Mouse (Mus musculus): Measurements from ENCODE around the gene Prr14. TPM values are rescaled to one million over a fixed set of nuclear protein-coding genes. Genes with fewer than 3 reads are reported as not detected.
A peak's percentile ranks its signal among the peaks of the same experiment; 100 is the strongest.
"Not testable (repeated sequence)": the region's sequence is repeated elsewhere in the genome, so short reads cannot be mapped to it uniquely, and the experiment has no call there.

The Prr14 gene
- total RNA-seq, 2 experiments from 2014 or later, result 16.5 to 19.4 TPM

DNA sequence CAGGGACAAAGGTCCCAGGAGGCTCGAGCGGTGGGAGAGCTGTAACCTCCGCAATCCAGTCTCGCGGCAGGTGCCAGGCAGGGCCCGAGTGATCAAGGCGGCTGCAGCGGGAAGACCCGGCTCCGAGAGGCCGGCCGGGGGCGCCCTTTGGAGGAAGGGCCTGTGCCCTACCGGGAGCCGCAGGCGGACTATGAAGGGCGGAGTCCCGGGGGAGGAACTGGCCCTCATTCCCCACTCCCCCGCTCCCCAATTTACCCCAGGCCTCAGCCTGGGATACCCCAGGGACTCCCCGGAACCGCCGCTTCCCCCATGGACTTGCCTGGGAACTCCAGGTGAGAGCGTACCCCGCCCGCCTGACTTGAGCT lies 12.2 kb downstream of the Prr14 start:
- no peak for DNase-seq (ENCODE audit: low spot score)

DNA sequence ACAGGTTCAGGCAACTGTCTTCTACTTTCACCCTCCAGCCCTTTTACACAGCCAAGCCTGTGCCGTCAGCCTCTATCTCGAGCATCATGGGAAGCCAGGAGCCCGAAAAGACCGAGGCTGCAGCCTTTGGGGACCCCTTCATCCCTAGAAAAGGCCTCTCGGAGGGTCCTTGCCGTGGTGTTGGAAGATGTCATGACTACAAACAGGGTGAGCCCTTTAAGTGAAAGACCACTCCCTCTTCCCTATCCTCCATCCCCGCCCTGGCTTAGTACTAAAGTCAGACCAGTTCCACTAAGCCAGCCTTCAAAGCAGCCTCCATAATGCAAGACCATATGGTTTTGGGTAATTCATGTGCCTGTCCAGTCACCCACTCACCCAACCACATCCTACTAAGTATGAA lies 12.6 kb downstream of the Prr14 start:
- DNase-seq (ENCODE audit: low spot score), result no peak

DNA sequence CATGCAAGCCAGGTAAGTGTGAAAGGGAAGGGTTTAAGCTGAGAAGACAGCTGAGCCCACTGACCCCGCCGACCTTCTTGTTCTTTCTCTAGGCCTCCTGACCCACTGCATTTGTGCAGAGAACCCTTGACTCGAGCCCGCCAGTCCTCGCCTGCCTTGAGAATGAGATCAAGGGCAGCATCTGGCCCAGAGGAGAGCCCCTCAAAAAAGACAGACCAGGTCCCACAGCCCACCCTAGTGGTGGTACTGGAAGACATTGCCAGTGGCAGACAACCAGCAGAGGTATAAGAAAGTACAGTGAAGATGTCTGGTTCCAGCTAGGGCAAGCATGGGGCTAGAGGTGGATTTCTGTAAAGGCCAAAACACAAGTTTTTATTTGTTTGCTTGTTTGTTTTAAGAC lies 14.3 kb downstream of the Prr14 start:
- DNase-seq (ENCODE audit: low spot score), result no peak

DNA sequence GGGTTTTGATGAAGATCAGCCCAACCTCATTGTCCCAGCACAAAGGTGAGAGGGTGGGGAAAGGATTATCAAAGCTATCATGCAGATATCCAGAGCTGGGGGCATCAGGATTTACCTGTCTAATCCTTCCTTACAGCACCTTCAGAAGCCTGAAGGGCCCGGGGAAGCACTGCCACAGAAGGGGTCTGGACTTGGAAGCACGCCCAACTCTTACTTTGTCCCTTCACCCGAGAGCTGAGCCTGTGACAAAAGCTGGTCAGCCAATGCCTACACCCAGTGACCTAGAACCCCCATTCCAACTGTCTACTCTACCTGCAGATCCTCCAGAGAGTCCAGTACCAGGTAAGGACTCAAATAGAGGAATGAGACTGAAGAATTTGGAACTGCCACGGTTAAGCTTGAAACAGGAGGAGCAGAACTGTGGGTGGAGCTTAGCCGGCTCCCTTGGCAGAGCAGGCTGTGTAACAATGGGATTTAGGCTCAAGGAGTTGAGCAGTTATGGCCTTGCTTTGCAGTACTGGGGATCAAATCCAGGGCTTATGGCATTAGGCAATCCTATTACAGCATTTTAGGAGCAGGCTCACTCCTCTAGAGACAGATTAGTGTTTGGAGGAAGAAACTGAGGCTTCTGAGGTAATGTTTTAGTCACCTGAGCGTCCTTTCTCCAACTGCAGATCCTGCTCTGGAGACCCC lies 15.1 kb downstream of the Prr14 start:
- DNase-seq (ENCODE audit: low spot score), result no peak

DNA sequence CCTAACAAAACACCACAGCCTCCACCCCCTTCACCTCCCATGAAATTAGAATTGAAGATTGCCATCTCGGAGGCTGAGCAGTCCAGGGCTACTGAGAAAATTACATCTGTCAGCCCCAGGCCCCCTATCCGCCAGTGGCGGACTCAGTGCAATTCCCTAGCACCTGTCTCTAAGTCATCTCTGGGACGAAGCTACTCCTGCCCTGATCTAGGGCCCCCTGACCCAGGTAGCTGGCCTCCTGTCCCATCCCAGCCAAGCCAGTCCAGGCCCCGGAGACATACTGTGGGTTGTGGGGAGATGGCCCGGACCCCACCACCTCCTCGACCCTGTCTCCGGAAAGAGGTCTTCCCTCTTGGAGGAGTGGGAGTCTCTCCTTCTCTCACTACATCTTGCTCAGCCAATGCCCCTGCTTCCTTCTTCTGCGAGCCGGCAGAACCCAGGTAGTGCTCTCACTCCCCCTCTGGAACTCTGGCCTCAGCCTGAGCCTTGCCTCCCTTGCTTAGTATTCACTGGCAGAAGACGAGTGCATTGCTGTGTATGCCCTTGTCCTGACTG lies 15.9 kb downstream of the Prr14 start:
- DNase-seq (ENCODE audit: low spot score), result no peak

DNA sequence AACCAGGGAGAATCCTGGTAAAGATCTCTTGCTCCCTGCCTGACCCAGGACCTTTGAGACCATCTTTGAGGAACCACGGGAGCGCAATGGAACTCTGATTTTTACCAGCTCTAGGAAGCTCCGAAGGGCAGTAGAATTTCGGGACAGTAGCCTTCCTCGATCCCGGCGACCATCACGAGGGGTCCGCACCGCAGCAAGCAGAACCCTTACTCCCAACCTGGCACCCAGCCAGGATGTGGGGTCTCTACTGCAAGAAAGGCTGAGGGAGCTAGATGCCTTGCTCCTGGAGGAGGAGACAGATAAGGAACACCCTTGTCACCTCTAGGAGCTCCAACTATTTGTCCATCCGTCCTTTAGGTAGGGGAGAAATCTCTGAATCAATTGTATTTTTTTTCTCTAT lies 16.9 kb downstream of the Prr14 start:
- DNase-seq (ENCODE audit: low spot score), result no peak

DNA sequence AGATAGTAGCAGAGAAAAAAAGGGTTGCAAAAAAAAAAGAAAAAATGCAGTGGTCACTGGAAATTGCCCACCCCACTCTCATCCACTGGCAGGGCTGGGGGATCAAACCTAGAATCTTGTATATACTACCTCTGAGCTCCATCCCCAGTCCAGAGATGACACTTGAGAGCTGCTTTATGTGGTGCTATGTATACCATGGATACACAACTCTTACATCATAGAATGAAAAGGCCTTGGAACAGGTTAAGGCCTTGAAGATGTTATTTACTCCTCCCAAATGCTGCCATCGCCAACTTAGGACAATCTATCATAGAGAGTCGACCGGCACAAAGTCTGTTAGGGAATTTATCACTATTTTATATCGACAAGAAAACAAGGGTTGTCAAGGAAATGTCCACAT lies 17.4 kb downstream of the Prr14 start:
- DNase-seq (ENCODE audit: low spot score), result no peak

DNA sequence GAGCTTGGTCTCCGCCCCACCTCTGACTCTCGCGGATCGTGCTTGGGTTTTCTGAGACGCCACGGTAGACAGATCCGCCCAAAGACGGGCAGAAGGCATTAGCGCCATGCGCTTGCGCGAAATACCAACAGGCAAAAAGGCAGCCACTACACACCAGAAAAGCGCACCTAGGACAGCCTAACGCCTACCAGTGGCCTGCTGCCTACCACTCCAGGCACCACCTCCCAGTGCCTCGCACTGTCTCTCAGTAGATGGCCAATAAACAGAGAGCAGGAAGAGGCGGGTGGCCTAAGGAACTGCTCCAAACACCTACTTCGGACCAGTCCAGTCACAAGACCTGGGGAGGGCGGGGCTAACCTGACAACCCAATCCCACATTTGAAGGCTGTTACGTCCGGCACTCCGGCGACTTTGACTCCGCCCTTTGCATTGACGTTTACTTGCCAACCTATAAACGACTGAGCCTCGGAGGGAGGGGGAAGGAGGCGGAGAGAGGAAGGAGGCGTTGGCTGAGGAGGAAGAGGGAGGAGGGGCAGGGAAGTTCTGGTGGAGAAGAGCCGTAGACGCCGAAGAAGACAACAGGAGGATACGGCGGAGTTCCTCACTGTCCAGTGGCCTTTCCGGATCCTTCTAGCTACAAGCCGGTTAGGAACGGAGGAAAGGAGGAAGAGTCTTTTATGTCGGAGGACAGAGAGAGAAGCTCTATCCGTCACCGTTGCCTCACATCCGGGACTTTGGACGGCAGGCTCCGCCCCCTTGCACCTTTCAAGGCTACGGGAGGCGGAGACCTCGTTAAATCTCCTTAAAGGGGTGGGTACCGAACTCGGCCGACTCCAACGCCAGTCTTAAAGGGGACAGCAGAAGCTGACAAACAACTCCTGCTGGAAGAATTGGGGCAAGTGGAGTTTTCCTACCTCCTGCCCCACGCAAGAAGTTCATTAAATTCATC lies 18.6 kb downstream of the Prr14 start:
- peak; percentile 100 for DNase-seq (ENCODE audit: low spot score)

DNA sequence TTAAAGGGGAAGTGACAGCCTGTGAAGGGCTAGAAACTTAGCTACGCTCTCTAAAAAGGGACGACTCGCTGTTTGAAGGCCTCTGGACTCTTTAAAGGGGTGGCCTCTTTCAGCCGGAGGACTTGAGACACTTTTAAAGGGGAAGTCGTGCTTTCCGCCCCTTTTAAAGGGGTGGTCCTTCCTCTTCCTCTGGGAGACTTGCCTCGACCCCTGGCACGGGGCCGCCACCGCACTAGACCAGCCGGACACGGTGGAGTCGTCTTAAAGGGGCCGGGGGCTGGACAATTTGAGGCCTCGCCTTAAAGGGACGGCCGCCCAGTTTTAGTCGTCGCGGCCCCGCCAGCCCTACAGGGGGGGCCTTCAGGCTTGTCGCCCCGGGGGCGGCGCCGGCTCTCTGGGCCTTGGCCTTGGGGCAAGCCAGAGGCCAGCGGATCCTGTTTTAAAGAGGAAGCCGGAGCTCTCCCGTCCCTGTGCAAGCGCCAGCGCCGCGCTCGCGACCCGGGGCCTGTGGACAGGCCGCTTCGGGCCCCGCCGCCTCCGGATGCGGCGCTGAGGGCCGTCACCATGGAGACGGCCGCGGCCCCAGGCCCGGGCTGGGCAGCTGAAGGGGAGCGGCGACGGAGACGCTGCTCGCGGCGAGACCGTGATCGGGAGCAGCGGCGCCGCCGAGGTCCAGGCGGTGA lies 19.4 kb downstream of the Prr14 start, which contains the start of gene Fbrs:
Gene Fbrs, plus strand, starts transcription at position 565 of the 683 bp plus-strand sequence.
- peak; percentile 98 for DNase-seq (ENCODE audit: low spot score)

DNA sequence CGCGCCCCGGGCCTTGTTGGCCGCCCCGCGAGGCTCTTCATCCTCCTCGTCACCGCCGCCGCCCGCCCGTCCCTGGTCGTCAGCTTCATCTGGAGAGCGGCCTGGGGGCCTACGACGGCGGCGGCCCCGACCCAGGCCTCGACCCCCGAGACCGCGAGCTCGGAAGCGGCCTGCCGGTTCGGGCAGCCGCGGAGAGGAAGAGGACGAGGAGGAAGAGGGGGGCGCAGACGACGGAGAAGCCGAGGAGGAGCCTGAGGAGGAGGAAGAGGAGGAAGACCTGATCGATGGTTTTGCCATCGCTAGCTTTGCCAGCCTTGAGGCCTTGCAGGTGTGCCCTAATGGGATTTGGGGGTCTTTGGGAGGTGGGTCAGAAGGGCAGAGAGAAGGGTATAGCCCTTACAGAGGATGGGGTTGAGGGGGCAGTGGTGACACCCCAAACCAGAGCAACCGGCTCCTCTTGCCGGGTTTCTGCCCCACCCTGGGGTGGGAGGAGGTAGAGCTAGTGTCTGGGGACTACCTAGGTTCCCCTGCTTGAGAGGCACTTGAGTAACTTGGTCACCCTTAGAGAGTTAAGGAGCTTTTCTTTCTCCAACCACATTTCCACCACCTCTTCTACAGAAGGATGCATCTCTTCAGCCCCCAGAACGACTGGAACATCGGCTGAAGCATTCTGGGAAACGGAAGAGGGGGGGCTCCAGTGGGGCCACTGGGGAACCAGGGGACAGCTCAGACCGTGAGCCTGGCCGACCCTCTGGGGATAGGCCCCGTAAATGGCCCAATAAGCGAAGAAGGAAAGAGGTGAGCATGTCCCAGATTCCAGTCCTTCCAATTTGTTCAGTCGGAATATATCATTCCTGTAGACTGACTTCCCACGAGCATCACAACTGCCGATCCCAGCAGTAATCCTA lies 20.2 kb downstream of the Prr14 start:
- DNase-seq (ENCODE audit: low spot score), result peak; percentile 21

DNA sequence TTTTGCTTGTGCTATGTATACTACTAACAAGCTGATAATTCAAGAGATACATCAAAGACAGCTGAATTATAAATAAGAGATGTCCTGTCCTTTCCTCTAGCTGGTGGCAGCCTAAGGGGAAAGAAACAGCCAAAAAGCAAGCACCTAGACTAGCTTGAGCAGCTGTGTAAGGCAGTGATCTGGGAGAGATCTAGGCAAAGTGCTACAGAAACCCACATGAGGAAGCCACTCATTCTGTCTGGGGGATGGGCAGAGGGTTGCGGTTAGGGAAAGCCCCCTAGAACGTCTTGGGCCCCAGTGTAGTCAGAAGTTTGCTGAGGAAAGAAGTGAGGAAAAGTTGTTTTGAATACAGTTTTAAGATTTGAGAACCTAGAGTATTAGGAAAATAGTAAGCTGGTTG lies 20.9 kb downstream of the Prr14 start:
- no peak for DNase-seq (ENCODE audit: low spot score)

DNA sequence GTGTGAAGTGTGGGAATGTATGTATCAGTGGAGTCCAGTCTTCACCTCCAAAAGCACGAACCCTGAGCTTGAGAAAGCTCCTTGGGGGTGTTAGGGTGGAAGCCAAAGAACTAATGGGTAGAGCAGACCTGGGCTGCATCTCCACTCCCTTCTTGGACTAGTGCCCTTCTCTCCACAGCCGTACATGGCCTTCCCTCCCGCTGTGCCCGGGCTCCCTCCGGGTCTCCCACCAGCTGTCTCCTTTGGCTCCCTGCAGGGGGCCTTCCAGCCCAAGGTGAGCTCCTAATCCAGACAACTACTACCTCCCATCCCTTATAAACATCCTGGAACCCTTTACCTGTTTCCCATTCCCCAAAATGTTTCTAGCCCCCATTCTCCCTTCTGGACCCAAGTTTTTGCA lies 26.0 kb downstream of the Prr14 start:
- no peak for DNase-seq (ENCODE audit: low spot score)

DNA sequence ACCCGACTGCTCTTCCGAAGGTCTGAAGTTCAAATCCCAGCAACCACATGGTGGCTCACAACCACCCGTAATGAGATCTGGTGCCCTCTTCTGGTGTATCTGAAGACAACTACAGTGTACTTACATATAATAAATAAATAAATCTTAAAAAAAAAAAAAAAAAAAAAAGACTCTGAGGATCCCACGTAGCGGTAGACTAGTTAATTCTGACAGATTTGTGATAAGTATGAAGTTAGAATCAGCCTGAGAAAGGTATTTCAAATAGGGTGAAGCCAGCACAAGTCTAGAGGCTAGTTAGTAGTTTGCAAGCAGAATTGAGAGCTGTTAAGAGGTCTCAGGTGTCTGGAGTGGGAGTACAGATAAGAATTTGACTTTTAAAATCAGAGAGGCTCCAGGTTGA lies 29.0 kb downstream of the Prr14 start:
- DNase-seq (ENCODE audit: low spot score), result not testable (repeated sequence)

DNA sequence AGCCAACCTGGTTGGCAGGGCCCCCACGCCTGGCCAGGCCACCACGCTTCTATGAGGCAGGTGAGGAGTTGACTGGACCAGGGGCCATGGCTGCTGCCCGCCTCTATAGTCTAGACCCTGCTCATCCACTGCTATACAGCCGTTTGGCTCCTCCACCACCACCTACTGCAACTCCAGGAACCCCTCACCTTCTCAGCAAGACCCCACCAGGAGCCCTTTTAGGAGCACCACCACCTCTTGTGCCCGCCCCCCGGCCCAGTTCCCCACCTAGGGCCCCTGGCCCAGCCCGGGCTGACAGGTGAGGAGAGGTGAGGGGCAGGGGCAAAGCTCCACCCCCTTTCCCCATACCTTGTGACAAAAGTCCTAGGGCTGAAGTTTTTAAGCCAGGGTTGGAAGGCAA lies 30.6 kb downstream of the Prr14 start:
- DNase-seq (ENCODE audit: low spot score), result no peak

DNA sequence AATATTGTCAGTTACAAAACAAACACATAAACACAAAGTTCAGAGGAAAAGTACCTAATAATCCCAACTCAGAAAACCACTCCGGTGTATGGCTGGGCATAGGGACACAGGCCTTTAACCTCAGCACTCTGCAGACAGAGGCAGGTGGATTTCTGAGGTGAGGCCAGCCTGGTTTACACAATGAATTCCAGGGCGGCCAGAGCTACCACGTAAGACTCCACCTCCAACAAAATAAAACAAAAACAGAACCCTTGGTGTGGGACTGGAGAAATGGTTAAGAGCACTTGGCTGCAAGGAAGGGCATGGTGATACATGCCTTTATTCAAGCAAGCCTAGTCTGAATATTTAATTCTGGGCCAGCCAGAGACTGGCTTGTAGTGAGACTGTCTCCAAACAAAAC lies 32.4 kb downstream of the Prr14 start:
- no peak for DNase-seq (ENCODE audit: low spot score)

DNA sequence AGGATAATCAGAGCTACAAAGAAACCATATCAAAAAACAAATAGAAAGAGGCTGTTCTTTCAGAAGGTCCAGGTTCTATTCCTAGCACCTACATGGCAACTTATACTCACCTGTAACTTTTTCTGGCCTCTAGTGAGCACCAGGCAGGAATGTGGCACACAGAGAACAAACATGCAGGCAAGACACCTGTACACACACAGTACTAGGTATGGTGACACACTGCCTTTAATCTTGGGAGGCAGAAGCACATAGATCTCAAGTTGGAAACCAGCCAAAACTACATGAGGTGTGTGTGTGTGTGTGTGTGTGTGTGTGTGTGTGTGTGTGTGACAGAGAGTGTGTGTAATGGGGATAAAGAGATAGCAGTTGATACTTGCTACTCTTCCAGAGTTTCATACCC lies 35.2 kb downstream of the Prr14 start:
- DNase-seq (ENCODE audit: low spot score), result no peak

DNA sequence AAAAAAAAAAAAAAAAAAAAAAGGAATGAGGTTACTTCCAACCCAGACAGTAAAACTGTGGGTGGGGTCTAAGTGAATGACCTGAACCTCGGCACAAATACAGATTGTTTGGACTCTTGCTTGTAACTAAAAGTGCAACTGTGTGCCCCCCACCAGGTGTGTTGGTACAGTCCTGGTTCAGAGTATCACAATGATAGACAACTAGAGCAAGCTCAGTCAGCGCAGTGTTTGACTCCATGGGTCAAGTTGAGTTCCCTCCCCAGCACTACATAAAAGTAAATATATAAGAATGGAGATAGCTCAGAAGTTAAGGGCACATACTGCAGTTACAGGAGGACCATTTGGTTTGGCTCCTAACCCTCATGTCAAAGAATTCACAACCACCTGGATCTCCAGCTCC lies 38.0 kb downstream of the Prr14 start:
- DNase-seq (ENCODE audit: low spot score), result no peak

DNA sequence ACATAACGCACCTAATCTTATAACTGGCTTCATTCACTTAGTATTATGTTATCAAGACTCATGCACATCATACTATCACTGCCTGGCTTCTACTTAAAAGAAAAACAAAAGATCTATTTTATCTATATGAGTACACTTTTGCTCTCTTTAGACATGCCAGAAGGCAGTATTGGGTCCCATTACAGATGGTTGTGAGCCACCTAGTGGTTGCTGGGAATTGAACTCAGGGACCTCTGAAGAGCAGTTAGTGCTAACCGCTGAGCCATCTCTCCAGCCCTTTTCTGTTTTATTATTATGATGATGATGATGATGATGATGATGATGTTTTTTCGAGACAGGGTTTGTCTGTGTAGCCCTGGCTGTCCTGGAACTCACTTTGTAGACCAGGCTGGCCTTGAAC lies 39.0 kb downstream of the Prr14 start:
- DNase-seq (ENCODE audit: low spot score), result no peak

DNA sequence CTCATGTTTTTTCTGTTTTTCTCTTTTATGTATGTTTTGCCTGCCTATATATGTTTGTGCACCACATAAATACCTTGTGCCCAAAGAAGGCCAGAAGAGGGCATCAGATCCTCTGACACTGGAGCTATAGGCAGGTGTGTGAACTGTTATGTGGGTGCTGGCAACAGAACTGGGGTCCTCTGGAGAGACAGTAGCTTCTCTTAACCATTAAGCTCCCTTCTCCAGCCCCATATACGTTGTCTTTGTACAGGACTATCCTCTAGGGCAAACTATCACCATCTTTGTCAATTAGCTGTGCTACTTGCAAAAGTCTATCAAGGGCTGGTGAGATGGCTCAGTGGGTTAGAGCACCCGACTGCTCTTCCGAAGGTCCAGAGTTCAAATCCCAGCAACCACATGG lies 48.9 kb downstream of the Prr14 start:
- DNase-seq (ENCODE audit: low spot score), result no peak

DNA sequence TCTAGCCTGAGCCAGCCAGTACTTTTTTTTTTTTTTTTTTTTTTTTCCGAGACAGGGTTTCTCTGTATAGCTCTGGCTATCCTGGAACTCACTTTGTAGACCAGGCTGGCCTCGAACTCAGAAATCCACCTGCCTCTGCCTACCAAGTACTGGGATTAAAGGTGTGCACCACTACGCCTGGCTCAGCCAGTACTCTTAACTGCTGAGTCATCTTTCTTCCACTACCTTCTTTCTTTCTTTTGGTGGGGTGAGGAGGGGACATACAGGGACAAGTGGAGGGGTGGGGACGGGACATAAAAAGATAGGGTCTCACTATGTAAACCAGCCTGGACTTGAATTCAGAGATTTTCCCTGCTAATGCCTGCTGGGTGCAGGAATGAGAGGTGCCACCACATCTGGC lies 50.4 kb downstream of the Prr14 start:
- not testable (repeated sequence) for DNase-seq (ENCODE audit: low spot score)

DNA sequence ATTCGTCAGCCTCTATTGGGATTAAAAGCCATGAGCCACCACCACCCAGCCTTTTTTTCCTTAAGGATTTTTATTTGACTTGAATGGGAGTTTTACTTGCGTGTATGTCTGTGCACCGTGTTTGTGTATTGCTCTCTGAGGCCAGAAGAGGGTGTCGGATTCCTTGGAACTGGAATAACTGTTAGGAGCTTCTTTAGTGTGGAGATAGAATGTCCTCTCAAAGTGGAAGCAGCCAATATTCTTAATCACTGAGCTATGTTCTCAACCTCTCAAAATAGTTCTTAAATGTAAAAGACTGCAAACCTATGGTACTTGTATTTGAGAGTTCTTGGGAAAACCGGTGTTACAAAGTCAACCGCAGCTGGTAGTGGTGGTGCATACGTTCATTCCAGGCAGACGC lies 51.8 kb downstream of the Prr14 start:
- peak; percentile 42 for DNase-seq (ENCODE audit: low spot score)

All from gastrocnemius, adult 18-20 months (tissue).